Mouse (Mus musculus) midbrain, postnatal 0 days (tissue): Measurements from ENCODE around the gene Fhod1. TPM values are rescaled to one million over a fixed set of nuclear protein-coding genes. Genes with fewer than 3 reads are reported as not detected.

Experiments used
- ATAC-seq: fragments of 200-750 bp; cut with Nextera tagmentation; 2 replicates; pipeline ENCODE4 v1.8.0; 2017; ENCODE audit warnings: moderate number of reproducible peaks, mild to moderate bottlenecking, moderate TSS enrichment, moderate library complexity; ENCODE audit not compliant: low FRiP score
- DNase-seq: peaks from one replicate; pipeline ENCODE4 v3.0.0-alpha.2; 2015; ENCODE audit warnings: low spot score
- H3K27ac ChIP-seq: fragments of 300-500 bp; sonication (generic); 2 replicates; pipeline ENCODE4 v1.5.1; 2014; ENCODE audit warnings: low read depth, mild to moderate bottlenecking, low read length, mixed read lengths
- H3K27me3 ChIP-seq: fragments of 300-500 bp; sonication (generic); 2 replicates; pipeline ENCODE4 v1.6.1; 2014; ENCODE audit warnings: low read length, control low read depth, mixed read lengths; ENCODE audit not compliant: insufficient read depth
- H3K36me3 ChIP-seq: fragments of 300-500 bp; sonication (generic); 2 replicates; pipeline ENCODE4 v1.6.1; 2014; ENCODE audit warnings: low read length, control low read depth, mixed read lengths; ENCODE audit not compliant: insufficient read depth
- H3K4me1 ChIP-seq: fragments of 300-500 bp; sonication (generic); 2 replicates; pipeline ENCODE4 v1.6.1; 2014; ENCODE audit warnings: mild to moderate bottlenecking, control low read depth, antibody characterized with exemption, low read length, mixed read lengths; ENCODE audit not compliant: insufficient read depth
- H3K4me2 ChIP-seq: fragments of 300-500 bp; sonication (generic); 2 replicates; pipeline ENCODE4 v1.6.1; 2014; ENCODE audit warnings: low read depth, mild to moderate bottlenecking, low read length, mixed read lengths; ENCODE audit not compliant: poor library complexity, severe bottlenecking
- H3K4me3 ChIP-seq: fragments of 300-500 bp; sonication (generic); 2 replicates; pipeline ENCODE4 v1.5.1; 2014; ENCODE audit warnings: low read depth, mild to moderate bottlenecking, low read length, moderate library complexity
- H3K9ac ChIP-seq: fragments of 300-500 bp; sonication (generic); replicated peaks from 2 replicates; pipeline ENCODE4 v1.6.1; 2014; ENCODE audit warnings: mild to moderate bottlenecking, low read length, moderate library complexity, mixed read lengths; ENCODE audit not compliant: poor library complexity, severe bottlenecking
- H3K9me3 ChIP-seq: fragments of 300-500 bp; sonication (generic); 2 replicates; pipeline ENCODE4 v1.6.1; 2016; ENCODE audit warnings: low read length, control low read depth
- CTCF ChIP-seq: IDR thresholded peaks from 2 replicates; pipeline ENCODE4 v1.5.1; 2016; ENCODE audit warnings: antibody characterized with exemption, mild to moderate bottlenecking
- WGBS: fragments of 180-500 bp; shearing (Covaris S2); extraction: QIAGEN DNeasy Blood & Tissue Kit; methylation state at CpG from one replicate; pipeline ENCODE4 v1.1.7; 2014; 5-methylcytosine and 5-hydroxymethylcytosine counted together
- polyA plus RNA-seq: library from polyadenylated mRNA; unstranded; fragments of >200 nt; fragmentation: Nextera tagmentation; extraction: Ambion mirVana; gene quantifications from 2 replicates; pipeline ENCODE4 v1.2.1, GENCODE M21; 2015
- total RNA-seq: library from RNA; depleted of rRNA; stranded (reverse); fragments of >200 nt; gene quantifications from 2 replicates; pipeline ENCODE4 v1.2.3, GENCODE M21; 2014

Gene Fhod1
- total and polyA plus RNA-seq, 2 experiments from 2014 or later = 0.48 to 3.8 TPM

- no peak for TF ChIP-seq CTCF
- H3K27me3 ChIP-seq = no peaks in the 10 kb centered on the region
- H3K9ac ChIP-seq = no peak overlapping the region
- no peak for ATAC-seq
- no peak overlapping the region for H3K4me3 ChIP-seq
- H3K36me3 ChIP-seq = peaks cover 42% of the 10 kb centered on the region
- no peaks in the 10 kb centered on the region for H3K4me1 ChIP-seq
- H3K4me2 ChIP-seq = no peak overlapping the region
- DNase-seq = no peak
- 70% methylated on average over 12 of the region's 12 CpGs for WGBS
- no peak overlapping the region for H3K27ac ChIP-seq
- no peaks in the 10 kb centered on the region for H3K9me3 ChIP-seq
These were observed 14.3 kb upstream of the Fhod1 start for GRCm38 (mm10) chr8:105361751-105362702.

- no peaks in the 10 kb centered on the region for H3K27me3 ChIP-seq
- no peak overlapping the region for H3K4me2 ChIP-seq
- DNase-seq = peak; percentile 79
- TF ChIP-seq CTCF = peak; percentile 73
- no peak overlapping the region for H3K9ac ChIP-seq
- no peak overlapping the region; the same call in 1 of the 2 replicates for H3K27ac ChIP-seq
- H3K4me3 ChIP-seq = no peak overlapping the region
- H3K4me1 ChIP-seq = no peaks in the 10 kb centered on the region
- WGBS = 46% methylated on average over 4 of the region's 4 CpGs
- no peak for ATAC-seq
- no peaks in the 10 kb centered on the region for H3K9me3 ChIP-seq
- peaks cover 48% of the 10 kb centered on the region for H3K36me3 ChIP-seq
These were observed 11.9 kb upstream of the Fhod1 start for GRCm38 (mm10) chr8:105359646-105360045.

- Histone ChIP-seq H3K4me2 (no peak overlapping the region), H3K36me3 (peaks cover 44% of the 10 kb centered on the region), H3K4me1 (no peaks in the 10 kb centered on the region), H3K27ac (no peak overlapping the region; the same call in 1 of the 2 replicates), H3K9ac (no peak overlapping the region), H3K4me3 (no peak overlapping the region), H3K27me3 (no peaks in the 10 kb centered on the region), H3K9me3 (no peaks in the 10 kb centered on the region)
- WGBS = 77% methylated on average over 15 of the region's 15 CpGs
- no peak for TF ChIP-seq CTCF
- ATAC-seq = no peak; the same call in 1 of the 2 replicates
- no peak for DNase-seq
These were observed 11.5 kb upstream of the Fhod1 start for GRCm38 (mm10) chr8:105359208-105359607.

- Histone ChIP-seq H3K9ac (no peak overlapping the region), H3K36me3 (peaks cover 33% of the 10 kb centered on the region), H3K9me3 (no peaks in the 10 kb centered on the region), H3K27me3 (no peaks in the 10 kb centered on the region), H3K4me1 (no peaks in the 10 kb centered on the region), H3K4me3 (no peak overlapping the region), H3K27ac (no peak overlapping the region), H3K4me2 (no peak overlapping the region)
- no peak for DNase-seq
- 88% methylated on average over 14 of the region's 14 CpGs for WGBS
- ATAC-seq = no peak
- TF ChIP-seq CTCF = no peak
These were observed 8.9 kb upstream of the Fhod1 start for GRCm38 (mm10) chr8:105356681-105357080.

- ATAC-seq (no peak), DNase-seq (no peak)
- no peak for TF ChIP-seq CTCF
- WGBS = 50% methylated on average over 26 of the region's 26 CpGs
- H3K4me3 ChIP-seq = no peak overlapping the region
- H3K9me3 ChIP-seq = no peaks in the 10 kb centered on the region
- peaks cover 4% of the 10 kb centered on the region; the same call in 1 of the 2 replicates for H3K4me1 ChIP-seq
- H3K4me2 ChIP-seq = no peak overlapping the region
- H3K36me3 ChIP-seq = peaks cover 33% of the 10 kb centered on the region
- no peaks in the 10 kb centered on the region for H3K27me3 ChIP-seq
- H3K9ac ChIP-seq = 0 out of 2 replicates have a peak overlapping the region, but pooled peaks have one; percentile 19
- no peak overlapping the region for H3K27ac ChIP-seq
These were observed 7.6 kb upstream of the Fhod1 start for GRCm38 (mm10) chr8:105355179-105356024.
